Mouse (Mus musculus) frontal cortex, adult 2 months (tissue): ENCODE results near the gene Stx18. TPM values are rescaled to one million over a fixed set of nuclear protein-coding genes. Genes with fewer than 3 reads are reported as not detected.

Experiments
- DNase-seq, 2 experiments: peaks; one replicate each; pipeline ENCODE4 v3.0.0; 2022; ENCODE audit warnings: low spot score in 1 of 2; ENCODE audit errors: extremely low spot score in 1 of 2
- polyA plus RNA-seq: library from polyadenylated mRNA; depleted of rRNA; stranded (reverse); fragments of >200 nt; gene quantifications from 2 replicates; pipeline ENCODE4 v1.2.3, GENCODE M21; 2012; rRNA removed

Gene Stx18
- 43.9 and 48.9 TPM in 2 replicates for polyA plus RNA-seq

GRCm38 (mm10) chr5:38038710-38039592, at the start of gene Stx18:
Stx18 (plus strand) TSS chr5:38038742.
- DNase-seq: peak; percentile 77 to 94

GRCm38 (mm10) chr5:37992346-37992745, 46.2 kb upstream of the Stx18 start:
- no peak for DNase-seq

GRCm38 (mm10) chr5:37998805-37999204, 39.7 kb upstream of the Stx18 start:
- no peak for DNase-seq

- DNase-seq: no peak
Observed at GRCm38 (mm10) chr5:38002573-38002972, 36.0 kb upstream of the Stx18 start.

- no peak for DNase-seq
Observed at GRCm38 (mm10) chr5:38004746-38005145, 33.8 kb upstream of the Stx18 start.

GRCm38 (mm10) chr5:38006415-38007347, 31.9 kb upstream of the Stx18 start:
- no peak for DNase-seq

- DNase-seq: no peak
Observed at GRCm38 (mm10) chr5:38009071-38009470, 29.5 kb upstream of the Stx18 start.

GRCm38 (mm10) chr5:38014916-38015315, 23.6 kb upstream of the Stx18 start:
- DNase-seq: no peak

- no peak for DNase-seq
Observed at GRCm38 (mm10) chr5:38016945-38017344, 21.6 kb upstream of the Stx18 start.

GRCm38 (mm10) chr5:38027656-38028055, 10.9 kb upstream of the Stx18 start:
- no peak for DNase-seq

GRCm38 (mm10) chr5:38038274-38038673, 268 bp upstream of the Stx18 start:
- peak in 1 of 2 experiments; percentile 12 for DNase-seq

GRCm38 (mm10) chr5:38039796-38040195, 1.3 kb downstream of the Stx18 start:
- DNase-seq: no peak

GRCm38 (mm10) chr5:38044923-38045322, 6.4 kb downstream of the Stx18 start:
- DNase-seq: peak in 1 of 2 experiments; percentile 35

- no peak for DNase-seq
Observed at GRCm38 (mm10) chr5:38048177-38048576, 9.6 kb downstream of the Stx18 start.

GRCm38 (mm10) chr5:38061051-38061450, 22.5 kb downstream of the Stx18 start:
- no peak for DNase-seq

- DNase-seq: no peak
Observed at GRCm38 (mm10) chr5:38062709-38063108, 24.2 kb downstream of the Stx18 start.

GRCm38 (mm10) chr5:38063339-38063738, 24.8 kb downstream of the Stx18 start:
- DNase-seq: no peak

- peak; percentile 25 to 41 for DNase-seq
Observed at GRCm38 (mm10) chr5:38064043-38064575, 25.6 kb downstream of the Stx18 start.

GRCm38 (mm10) chr5:38064701-38065100, 26.2 kb downstream of the Stx18 start:
- no peak for DNase-seq

GRCm38 (mm10) chr5:38065454-38065853, 26.9 kb downstream of the Stx18 start:
- no peak for DNase-seq

- no peak for DNase-seq
Observed at GRCm38 (mm10) chr5:38066606-38067005, 28.1 kb downstream of the Stx18 start.
